Mouse (Mus musculus) midbrain, postnatal 0 days (tissue): Measurements from ENCODE around the gene Parp2. TPM values are rescaled to one million over a fixed set of nuclear protein-coding genes. Genes with fewer than 3 reads are reported as not detected.

Experiments used
- ATAC-seq: fragments of 200-750 bp; cut with Nextera tagmentation; 2 replicates; pipeline ENCODE4 v1.8.0; 2017; ENCODE audit warnings: moderate number of reproducible peaks, mild to moderate bottlenecking, moderate TSS enrichment, moderate library complexity; ENCODE audit not compliant: low FRiP score
- DNase-seq: peaks from one replicate; pipeline ENCODE4 v3.0.0-alpha.2; 2015; ENCODE audit warnings: low spot score
- H3K27ac ChIP-seq: fragments of 300-500 bp; sonication (generic); 2 replicates; pipeline ENCODE4 v1.5.1; 2014; ENCODE audit warnings: low read depth, mild to moderate bottlenecking, low read length, mixed read lengths
- H3K27me3 ChIP-seq: fragments of 300-500 bp; sonication (generic); 2 replicates; pipeline ENCODE4 v1.6.1; 2014; ENCODE audit warnings: low read length, control low read depth, mixed read lengths; ENCODE audit not compliant: insufficient read depth
- H3K36me3 ChIP-seq: fragments of 300-500 bp; sonication (generic); 2 replicates; pipeline ENCODE4 v1.6.1; 2014; ENCODE audit warnings: low read length, control low read depth, mixed read lengths; ENCODE audit not compliant: insufficient read depth
- H3K4me1 ChIP-seq: fragments of 300-500 bp; sonication (generic); 2 replicates; pipeline ENCODE4 v1.6.1; 2014; ENCODE audit warnings: mild to moderate bottlenecking, control low read depth, antibody characterized with exemption, low read length, mixed read lengths; ENCODE audit not compliant: insufficient read depth
- H3K4me2 ChIP-seq: fragments of 300-500 bp; sonication (generic); 2 replicates; pipeline ENCODE4 v1.6.1; 2014; ENCODE audit warnings: low read depth, mild to moderate bottlenecking, low read length, mixed read lengths; ENCODE audit not compliant: poor library complexity, severe bottlenecking
- H3K4me3 ChIP-seq: fragments of 300-500 bp; sonication (generic); 2 replicates; pipeline ENCODE4 v1.5.1; 2014; ENCODE audit warnings: low read depth, mild to moderate bottlenecking, low read length, moderate library complexity
- H3K9ac ChIP-seq: fragments of 300-500 bp; sonication (generic); replicated peaks from 2 replicates; pipeline ENCODE4 v1.6.1; 2014; ENCODE audit warnings: mild to moderate bottlenecking, low read length, moderate library complexity, mixed read lengths; ENCODE audit not compliant: poor library complexity, severe bottlenecking
- H3K9me3 ChIP-seq: fragments of 300-500 bp; sonication (generic); 2 replicates; pipeline ENCODE4 v1.6.1; 2016; ENCODE audit warnings: low read length, control low read depth
- CTCF ChIP-seq: IDR thresholded peaks from 2 replicates; pipeline ENCODE4 v1.5.1; 2016; ENCODE audit warnings: antibody characterized with exemption, mild to moderate bottlenecking
- WGBS: fragments of 180-500 bp; shearing (Covaris S2); extraction: QIAGEN DNeasy Blood & Tissue Kit; methylation state at CpG from one replicate; pipeline ENCODE4 v1.1.7; 2014; 5-methylcytosine and 5-hydroxymethylcytosine counted together
- polyA plus RNA-seq: library from polyadenylated mRNA; unstranded; fragments of >200 nt; fragmentation: Nextera tagmentation; extraction: Ambion mirVana; gene quantifications from 2 replicates; pipeline ENCODE4 v1.2.1, GENCODE M21; 2015
- total RNA-seq: library from RNA; depleted of rRNA; stranded (reverse); fragments of >200 nt; gene quantifications from 2 replicates; pipeline ENCODE4 v1.2.3, GENCODE M21; 2014; rRNA removed

Parp2 gene
- total and polyA plus RNA-seq, 2 experiments from 2014 or later: 16.3 to 30.7 TPM

- ATAC-seq (no peak), DNase-seq (no peak)
- Histone ChIP-seq H3K4me3 (no peak overlapping the region), H3K27ac (no peak overlapping the region), H3K27me3 (no peaks in the 10 kb centered on the region), H3K4me2 (no peak overlapping the region), H3K9ac (no peak overlapping the region), H3K4me1 (no peaks in the 10 kb centered on the region), H3K9me3 (no peaks in the 10 kb centered on the region), H3K36me3 (no peaks in the 10 kb centered on the region)
- WGBS: 95% methylated on average over 5 of the region's 5 CpGs
- TF ChIP-seq CTCF: no peak
Observed at GRCm38 (mm10) chr14:50868656-50869055, 61.0 kb downstream of the Parp2 start.

- peak within 1 kb of the TSS; percentile 63 for H3K9ac ChIP-seq
- 10% methylated on average over 32 of the region's 32 CpGs for WGBS
- H3K27me3 ChIP-seq: no peaks in the 10 kb centered on the region
- H3K36me3 ChIP-seq: no peaks in the 10 kb centered on the region
- H3K27ac ChIP-seq: peak within 1 kb of the TSS; percentile 62
- peak; percentile 97 for ATAC-seq
- H3K4me1 ChIP-seq: no peaks in the 10 kb centered on the region
- H3K9me3 ChIP-seq: no peaks in the 10 kb centered on the region
- DNase-seq: peak; percentile 77
- no peak for TF ChIP-seq CTCF
- H3K4me3 ChIP-seq: peak within 1 kb of the TSS; percentile 48
- peak within 1 kb of the TSS; percentile 74 for H3K4me2 ChIP-seq
Observed at GRCm38 (mm10) chr14:50869889-50870804, 62.5 kb downstream of the Parp2 start, which contains the start of gene Tep1. Tep1 (minus strand) TSS chr14:50870560.

- DNase-seq (no peak), ATAC-seq (peak; percentile 8; the same call in 1 of the 2 replicates)
- H3K27ac ChIP-seq: peak overlapping the region; percentile 62
- no peak for TF ChIP-seq CTCF
- WGBS: 26% methylated on average over 5 of the region's 5 CpGs
- peak overlapping the region; percentile 48 for H3K4me3 ChIP-seq
- H3K9ac ChIP-seq: peak overlapping the region; percentile 63
- H3K9me3 ChIP-seq: no peaks in the 10 kb centered on the region
- no peaks in the 10 kb centered on the region for H3K36me3 ChIP-seq
- H3K4me2 ChIP-seq: peak overlapping the region; percentile 74
- H3K4me1 ChIP-seq: no peaks in the 10 kb centered on the region
- no peaks in the 10 kb centered on the region for H3K27me3 ChIP-seq
Observed at GRCm38 (mm10) chr14:50870805-50871143, 63.1 kb downstream of the Parp2 start.

Other genes starting within 250 kb of the Parp2 start
- not detected in 2 replicates for gene Olfr744, start 193.0 kb upstream of the Parp2 start, total RNA-seq
- not detected in 2 replicates for gene Olfr744, start 193.0 kb upstream of the Parp2 start, polyA plus RNA-seq
- gene Olfr745, start 168.5 kb upstream of the Parp2 start, total RNA-seq: not detected in 2 replicates
- gene Olfr745, start 168.5 kb upstream of the Parp2 start, polyA plus RNA-seq: not detected in 2 replicates
- gene Olfr746, start 160.8 kb upstream of the Parp2 start, total RNA-seq: not detected in 2 replicates
- gene Olfr746, start 160.8 kb upstream of the Parp2 start, polyA plus RNA-seq: not detected in 2 replicates
- not detected in 2 replicates for gene Olfr747, start 114.6 kb upstream of the Parp2 start, total RNA-seq
- gene Olfr747, start 114.6 kb upstream of the Parp2 start, polyA plus RNA-seq: not detected in 2 replicates
- gene Olfr748, start 100.5 kb upstream of the Parp2 start, total RNA-seq: not detected in 2 replicates
- not detected in 2 replicates for gene Olfr748, start 100.5 kb upstream of the Parp2 start, polyA plus RNA-seq
- gene Olfr749, start 62.7 kb upstream of the Parp2 start, total RNA-seq: not detected in 2 replicates
- gene Olfr749, start 62.7 kb upstream of the Parp2 start, polyA plus RNA-seq: not detected in 2 replicates
- gene Ttc5, start 22.3 kb upstream of the Parp2 start, total RNA-seq: 83.9 and 109 TPM in 2 replicates
- 93.1 and 97.8 TPM in 2 replicates for gene Ttc5, start 22.3 kb upstream of the Parp2 start, polyA plus RNA-seq
- not detected in 2 replicates for gene Ccnb1ip1, start 109 bp upstream of the Parp2 start, total RNA-seq
- not detected in 2 replicates for gene Ccnb1ip1, start 109 bp upstream of the Parp2 start, polyA plus RNA-seq
- gene Tep1, start 62.7 kb downstream of the Parp2 start, total RNA-seq: 4.9 and 7.2 TPM in 2 replicates
- 1.9 and 2.2 TPM in 2 replicates for gene Tep1, start 62.7 kb downstream of the Parp2 start, polyA plus RNA-seq
- gene Klhl33, start 89.7 kb downstream of the Parp2 start, total RNA-seq: 3.8 and 5.0 TPM in 2 replicates
- 2.4 and 2.9 TPM in 2 replicates for gene Klhl33, start 89.7 kb downstream of the Parp2 start, polyA plus RNA-seq
- gene Osgep, start 117.1 kb downstream of the Parp2 start, total RNA-seq: 43.7 and 83.3 TPM in 2 replicates
- gene Osgep, start 117.1 kb downstream of the Parp2 start, polyA plus RNA-seq: 64.9 and 70.4 TPM in 2 replicates
- 79.9 and 84.1 TPM in 2 replicates for gene Apex1, start 117.1 kb downstream of the Parp2 start, total RNA-seq
- gene Apex1, start 117.1 kb downstream of the Parp2 start, polyA plus RNA-seq: 150 and 162 TPM in 2 replicates
- 65.4 and 105 TPM in 2 replicates for gene Pip4p1, start 123.0 kb downstream of the Parp2 start, total RNA-seq
- gene Pip4p1, start 123.0 kb downstream of the Parp2 start, polyA plus RNA-seq: 98.4 and 99.4 TPM in 2 replicates
- 18.8 and 35.9 TPM in 2 replicates for gene Pnp, start 123.2 kb downstream of the Parp2 start, total RNA-seq
- gene Pnp, start 123.2 kb downstream of the Parp2 start, polyA plus RNA-seq: 12.5 and 14.4 TPM in 2 replicates
- 0.82 and 8.3 TPM in 2 replicates for gene Gm49342, start 136.7 kb downstream of the Parp2 start, total RNA-seq
- gene Gm49342, start 136.7 kb downstream of the Parp2 start, polyA plus RNA-seq: 0.70 and 0.75 TPM in 2 replicates
- 1.1 and 1.4 TPM in 2 replicates for gene Pnp2, start 148.2 kb downstream of the Parp2 start, total RNA-seq
- 1.4 and 1.8 TPM in 2 replicates for gene Pnp2, start 148.2 kb downstream of the Parp2 start, polyA plus RNA-seq
- not detected in 2 replicates for gene Rnase10, start 199.9 kb downstream of the Parp2 start, total RNA-seq
- 0.13 TPM in 1 of 2 replicates, not detected in the other for gene Rnase10, start 199.9 kb downstream of the Parp2 start, polyA plus RNA-seq
- not detected in 2 replicates for gene Rnase9, start 234.0 kb downstream of the Parp2 start, total RNA-seq
- gene Rnase9, start 234.0 kb downstream of the Parp2 start, polyA plus RNA-seq: not detected in 2 replicates
- gene Rnase11, start 242.3 kb downstream of the Parp2 start, total RNA-seq: not detected in 2 replicates
- not detected in 2 replicates for gene Rnase11, start 242.3 kb downstream of the Parp2 start, polyA plus RNA-seq
- gene Rnase12, start 249.8 kb downstream of the Parp2 start, total RNA-seq: not detected in 2 replicates
- gene Rnase12, start 249.8 kb downstream of the Parp2 start, polyA plus RNA-seq: not detected in 2 replicates